Mouse (Mus musculus): Measurements from ENCODE around the gene Asap3.

Asap3 gene

GRCm38 (mm10) chr4:136185375-136185774, 20.8 kb upstream of the Asap3 start:
- no peak for DNase-seq

GRCm38 (mm10) chr4:136186315-136186714, 19.9 kb upstream of the Asap3 start:
- no peak for DNase-seq

- no peak for DNase-seq
These were observed 19.3 kb upstream of the Asap3 start for GRCm38 (mm10) chr4:136186739-136187472.

GRCm38 (mm10) chr4:136188973-136189737, 17.0 kb upstream of the Asap3 start:
- peak; percentile 55 for DNase-seq

GRCm38 (mm10) chr4:136189912-136190311, 16.3 kb upstream of the Asap3 start:
- DNase-seq: peak; percentile 62

- no peak for DNase-seq
These were observed 12.6 kb upstream of the Asap3 start for GRCm38 (mm10) chr4:136193571-136193970.

GRCm38 (mm10) chr4:136195029-136195428, 11.1 kb upstream of the Asap3 start:
- DNase-seq: no peak

GRCm38 (mm10) chr4:136195629-136196028, 10.5 kb upstream of the Asap3 start:
- DNase-seq: no peak

- DNase-seq: no peak
These were observed 10.0 kb upstream of the Asap3 start for GRCm38 (mm10) chr4:136196201-136196600.

- DNase-seq: no peak
These were observed 7.3 kb upstream of the Asap3 start for GRCm38 (mm10) chr4:136198846-136199245.

- DNase-seq: peak; percentile 59
These were observed 6.4 kb upstream of the Asap3 start for GRCm38 (mm10) chr4:136199562-136200292.

- peak; percentile 93 for DNase-seq
These were observed 3.7 kb upstream of the Asap3 start for GRCm38 (mm10) chr4:136202509-136202908.

- no peak for DNase-seq
These were observed 1.4 kb upstream of the Asap3 start for GRCm38 (mm10) chr4:136204775-136205174.

- DNase-seq: no peak
These were observed 778 bp downstream of the Asap3 start for GRCm38 (mm10) chr4:136206943-136207342.

GRCm38 (mm10) chr4:136210931-136211330, 4.8 kb downstream of the Asap3 start:
- no peak for DNase-seq

GRCm38 (mm10) chr4:136213629-136214028, 7.5 kb downstream of the Asap3 start:
- no peak for DNase-seq

- DNase-seq: no peak
These were observed 8.7 kb downstream of the Asap3 start for GRCm38 (mm10) chr4:136214828-136215227.

- DNase-seq: no peak
These were observed 9.4 kb downstream of the Asap3 start for GRCm38 (mm10) chr4:136215576-136215975.

- no peak for DNase-seq
These were observed 10.9 kb downstream of the Asap3 start for GRCm38 (mm10) chr4:136217063-136217462.

- no peak for DNase-seq
These were observed 12.5 kb downstream of the Asap3 start for GRCm38 (mm10) chr4:136218595-136219214.

- no peak for DNase-seq
These were observed 14.1 kb downstream of the Asap3 start for GRCm38 (mm10) chr4:136220133-136220775.

GRCm38 (mm10) chr4:136223549-136224239, 17.5 kb downstream of the Asap3 start:
- DNase-seq: no peak

All from thymus, postnatal 4 days (tissue).